In genomic region chr1:172201967-172202880, GRCm38 (mm10) we compare ENCODE assay signal across 8 mouse cellular contexts. TPM values are rescaled to one million over a fixed set of nuclear protein-coding genes. Genes with fewer than 3 reads are reported as not detected.
A peak's percentile ranks its signal among the peaks of the same experiment; 100 is the strongest.
DNase-seq lines count a peak whose midpoint lies in the region; ATAC-seq and TF ChIP-seq lines count a peak whose summit lies in the region.

No protein-coding gene starts in this region.

- intact Hi-C loops in left cerebral cortex, postnatal 36 days (cut with DNase I): loop anchor here (2.0 kb wide), 1 partner anchor 109 kb away; no protein-coding TSS in a partner anchor

- H3K9ac ChIP-seq in kidney, embryonic 14.5 days (ENCODE audit: low read depth, low read length): no peak overlapping the region
- H3K9ac ChIP-seq in embryonic facial prominence, embryonic 15.5 days: no peak overlapping the region
- H3K9ac ChIP-seq in limb, embryonic 11.5 days (ENCODE audit: low read length): no peak overlapping the region
- no peak overlapping the region for H3K9ac ChIP-seq in stomach, embryonic 14.5 days (replicated peaks; ENCODE audit: low read depth, low read length)

- peak overlapping the region; percentile 86; the same call in 1 of the 2 replicates for H3K27ac ChIP-seq in kidney, embryonic 14.5 days (ENCODE audit: low read depth, low read length)
- no peak overlapping the region for H3K27ac ChIP-seq in kidney, adult 2 months (ENCODE audit: insufficient read depth, low read depth, low read length)
- peak overlapping the region; percentile 3; the same call in 1 of the 2 replicates for H3K27ac ChIP-seq in embryonic facial prominence, embryonic 15.5 days (replicated peaks)
- peak overlapping the region; percentile 86; the same call in 1 of the 2 replicates for H3K27ac ChIP-seq in limb, embryonic 11.5 days (replicated peaks; ENCODE audit: low read depth, low read length)
- peak overlapping the region; percentile 2; the same call in 1 of the 2 replicates for H3K27ac ChIP-seq in stomach, embryonic 14.5 days (ENCODE audit: low read length)

- H3K36me3 ChIP-seq in kidney, embryonic 14.5 days (ENCODE audit: control insufficient read depth, insufficient read depth, low read length): peaks cover 36% of the 10 kb centered on the region
- H3K36me3 ChIP-seq in kidney, adult 2 months (ENCODE audit: control insufficient read depth, insufficient read depth, low read length): peaks cover 3% of the 10 kb centered on the region
- peaks cover 35% of the 10 kb centered on the region for H3K36me3 ChIP-seq in embryonic facial prominence, embryonic 15.5 days
- H3K36me3 ChIP-seq in limb, embryonic 11.5 days (ENCODE audit: control insufficient read depth, insufficient read depth, low read length): peaks cover 13% of the 10 kb centered on the region; the same call in 1 of the 2 replicates
- H3K36me3 ChIP-seq in stomach, embryonic 14.5 days (ENCODE audit: control insufficient read depth, insufficient read depth, low read length): peaks cover 27% of the 10 kb centered on the region

- no peak overlapping the region for H3K4me3 ChIP-seq in kidney, embryonic 14.5 days (ENCODE audit: low read length)
- no peak overlapping the region for H3K4me3 ChIP-seq in kidney, adult 2 months (ENCODE audit: insufficient read depth, low read depth, low read length)
- no peak overlapping the region for H3K4me3 ChIP-seq in embryonic facial prominence, embryonic 15.5 days (replicated peaks)
- H3K4me3 ChIP-seq in limb, embryonic 11.5 days (ENCODE audit: low read depth, low read length): no peak overlapping the region
- H3K4me3 ChIP-seq in stomach, embryonic 14.5 days (ENCODE audit: low read depth, low read length): no peak overlapping the region

- H3K27me3 ChIP-seq in kidney, embryonic 14.5 days (ENCODE audit: control insufficient read depth, insufficient read depth, low read length): no peaks in the 10 kb centered on the region
- no peaks in the 10 kb centered on the region for H3K27me3 ChIP-seq in kidney, adult 2 months (replicated peaks; ENCODE audit: control insufficient read depth, insufficient read depth, low read length)
- H3K27me3 ChIP-seq in embryonic facial prominence, embryonic 15.5 days: no peaks in the 10 kb centered on the region
- no peaks in the 10 kb centered on the region for H3K27me3 ChIP-seq in limb, embryonic 11.5 days (ENCODE audit: control insufficient read depth, insufficient read depth, low read length)
- H3K27me3 ChIP-seq in stomach, embryonic 14.5 days (ENCODE audit: control insufficient read depth, insufficient read depth, low read length): no peaks in the 10 kb centered on the region

- 24% methylated on average over 14 of the region's 14 CpGs for WGBS in kidney, embryonic 14.5 days
- 44% methylated on average over 14 of the region's 14 CpGs for WGBS in kidney, adult 2 months
- 25% methylated on average over 14 of the region's 14 CpGs for WGBS in embryonic facial prominence, embryonic 15.5 days
- 32% methylated on average over 14 of the region's 14 CpGs for WGBS in limb, embryonic 11.5 days
- 17% methylated on average over 14 of the region's 14 CpGs for WGBS in stomach, embryonic 14.5 days

- H3K4me1 ChIP-seq in kidney, embryonic 14.5 days (ENCODE audit: control insufficient read depth, insufficient read depth, low read length): peaks cover 57% of the 10 kb centered on the region
- peaks cover 34% of the 10 kb centered on the region for H3K4me1 ChIP-seq in kidney, adult 2 months (ENCODE audit: control insufficient read depth, insufficient read depth, low read length)
- H3K4me1 ChIP-seq in embryonic facial prominence, embryonic 15.5 days: peaks cover 66% of the 10 kb centered on the region
- H3K4me1 ChIP-seq in limb, embryonic 11.5 days (ENCODE audit: control insufficient read depth, insufficient read depth, low read length): peaks cover 48% of the 10 kb centered on the region
- peaks cover 55% of the 10 kb centered on the region for H3K4me1 ChIP-seq in stomach, embryonic 14.5 days (ENCODE audit: control insufficient read depth, insufficient read depth, low read length)

- H3K4me2 ChIP-seq in kidney, embryonic 14.5 days (replicated peaks; ENCODE audit: low read depth, low read length): 0 out of 2 replicates have a peak overlapping the region, but pooled peaks have one; percentile 12
- peak overlapping the region; percentile 15; the same call in 1 of the 2 replicates for H3K4me2 ChIP-seq in embryonic facial prominence, embryonic 15.5 days (replicated peaks)
- no peak overlapping the region for H3K4me2 ChIP-seq in limb, embryonic 11.5 days (ENCODE audit: low read depth, severe bottlenecking)
- 0 out of 2 replicates have a peak overlapping the region, but pooled peaks have one; percentile 17 for H3K4me2 ChIP-seq in stomach, embryonic 14.5 days (replicated peaks; ENCODE audit: low read depth, low read length)

- ATAC-seq in kidney, embryonic 14.5 days (ENCODE audit: low FRiP score, low TSS enrichment): no peak
- no peak for ATAC-seq in embryonic facial prominence, embryonic 15.5 days (ENCODE audit: insufficient number of reproducible peaks, low FRiP score, low TSS enrichment, low read depth)
- ATAC-seq in limb, embryonic 11.5 days (ENCODE audit: insufficient number of reproducible peaks, low FRiP score, low TSS enrichment, low read depth): no peak
- ATAC-seq in stomach, embryonic 14.5 days (ENCODE audit: insufficient number of reproducible peaks, insufficient read depth, low FRiP score, low read depth): no peak
- no peak for ATAC-seq in erythroid progenitor cell, adult 5-6 weeks (replicated peaks; ENCODE audit: low FRiP score, poor library complexity, severe bottlenecking)

- no peak for TF ChIP-seq POLR2A in kidney, adult 2 months (IDR thresholded peaks at IDR 0.05; ENCODE audit: low read depth, low read length)
- no peak for TF ChIP-seq POLR2A in brain, embryonic 14.5 days (IDR thresholded peaks at IDR 0.05; ENCODE audit: borderline replicate concordance, extremely low read depth, insufficient read depth, insufficient read length, poor library complexity, severe bottlenecking)

- no peaks in the 10 kb centered on the region for H3K9me3 ChIP-seq in kidney, embryonic 14.5 days (ENCODE audit: control insufficient read depth, low read length)
- H3K9me3 ChIP-seq in embryonic facial prominence, embryonic 15.5 days (replicated peaks): no peaks in the 10 kb centered on the region
- no peaks in the 10 kb centered on the region for H3K9me3 ChIP-seq in limb, embryonic 11.5 days (ENCODE audit: control insufficient read depth, low read length)
- H3K9me3 ChIP-seq in stomach, embryonic 14.5 days (ENCODE audit: control insufficient read depth, low read depth, low read length): no peaks in the 10 kb centered on the region

- no peak for DNase-seq in kidney, adult 2 months
- peak; percentile 84 for DNase-seq in brain, embryonic 14.5 days (ENCODE audit: low read depth)
- no peak for DNase-seq in limb, embryonic 11.5 days (ENCODE audit: low spot score)
- DNase-seq in left cerebral cortex, postnatal 36 days (ENCODE audit: low spot score in 2 of 2): no peak

- no peak for TF ChIP-seq CTCF in kidney, adult 2 months (conservative IDR thresholded peaks at IDR 0.05; ENCODE audit: insufficient read depth, insufficient read length, low read depth, low read length)
- no peak for TF ChIP-seq CTCF in brain, embryonic 14.5 days (IDR thresholded peaks at IDR 0.05; ENCODE audit: borderline replicate concordance, extremely low read depth, insufficient read depth, insufficient read length)

RNA-seq across cellular contexts. Expression of gene Pea15a, which starts 4.4 kb away (rescaled TPM):
- 56.0 and 87.0 TPM in 2 replicates for polyA plus RNA-seq in kidney, embryonic 14.5 days (2014; fragmentation: Nextera tagmentation; extraction: Ambion mirVana)
- polyA plus RNA-seq in kidney, adult 2 months (2012; rRNA removed): 52.1 and 58.7 TPM in 2 replicates
- 308 and 321 TPM in 2 replicates for polyA plus RNA-seq in brain, embryonic 14.5 days (2012; rRNA removed)
- polyA plus RNA-seq in embryonic facial prominence, embryonic 15.5 days (2015; fragmentation: Nextera tagmentation; extraction: Ambion mirVana): 122 and 131 TPM in 2 replicates
- 81.9 and 82.3 TPM in 2 replicates for polyA plus RNA-seq in limb, embryonic 11.5 days (2014; fragmentation: Nextera tagmentation; extraction: Ambion mirVana)
- polyA plus RNA-seq in stomach, embryonic 14.5 days (2014; fragmentation: Nextera tagmentation; extraction: Ambion mirVana): 93.6 and 99.4 TPM in 2 replicates
- total RNA-seq in left cerebral cortex, postnatal 36 days (2021): 100 to 1,000 TPM; 409 to 413 TPM
- 5.4 and 12.2 TPM in 2 replicates for total RNA-seq in erythroid progenitor cell, adult 5-6 weeks (2015; ENCODE audit: low replicate concordance)
- total RNA-seq in erythroid progenitor cell, adult 5-6 weeks (2017; ENCODE audit: low replicate concordance): 3.3 and 6.0 TPM in 2 replicates

RNA-seq across cellular contexts. Expression of gene Casq1, which starts 17.4 kb away (rescaled TPM):
- polyA plus RNA-seq in kidney, embryonic 14.5 days (2014; fragmentation: Nextera tagmentation; extraction: Ambion mirVana): 2.8 and 3.5 TPM in 2 replicates
- polyA plus RNA-seq in kidney, adult 2 months (2012; rRNA removed): 0.29 and 27.1 TPM in 2 replicates
- 2.6 and 3.9 TPM in 2 replicates for polyA plus RNA-seq in brain, embryonic 14.5 days (2012; rRNA removed)
- polyA plus RNA-seq in embryonic facial prominence, embryonic 15.5 days (2015; fragmentation: Nextera tagmentation; extraction: Ambion mirVana): 18.9 and 24.6 TPM in 2 replicates
- polyA plus RNA-seq in limb, embryonic 11.5 days (2014; fragmentation: Nextera tagmentation; extraction: Ambion mirVana): 1.6 and 2.2 TPM in 2 replicates
- polyA plus RNA-seq in stomach, embryonic 14.5 days (2014; fragmentation: Nextera tagmentation; extraction: Ambion mirVana): 13.6 and 13.8 TPM in 2 replicates
- total RNA-seq in left cerebral cortex, postnatal 36 days (2021): 1 to 10 TPM in 1 of 2 experiments, under 1 TPM in 1; 0.67 to 1.0 TPM
- not detected in 2 replicates for total RNA-seq in erythroid progenitor cell, adult 5-6 weeks (2015; ENCODE audit: low replicate concordance)
- not detected in 2 replicates for total RNA-seq in erythroid progenitor cell, adult 5-6 weeks (2017; ENCODE audit: low replicate concordance)

RNA-seq across cellular contexts. Expression of gene Dcaf8, which starts 54.3 kb away (rescaled TPM):
- polyA plus RNA-seq in kidney, embryonic 14.5 days (2014; fragmentation: Nextera tagmentation; extraction: Ambion mirVana): 78.3 and 114 TPM in 2 replicates
- polyA plus RNA-seq in kidney, adult 2 months (2012; rRNA removed): 93.4 and 95.1 TPM in 2 replicates
- polyA plus RNA-seq in brain, embryonic 14.5 days (2012; rRNA removed): 76.6 and 84.5 TPM in 2 replicates
- 135 and 140 TPM in 2 replicates for polyA plus RNA-seq in embryonic facial prominence, embryonic 15.5 days (2015; fragmentation: Nextera tagmentation; extraction: Ambion mirVana)
- 119 and 127 TPM in 2 replicates for polyA plus RNA-seq in limb, embryonic 11.5 days (2014; fragmentation: Nextera tagmentation; extraction: Ambion mirVana)
- 116 TPM in 2 replicates for polyA plus RNA-seq in stomach, embryonic 14.5 days (2014; fragmentation: Nextera tagmentation; extraction: Ambion mirVana)
- total RNA-seq in left cerebral cortex, postnatal 36 days (2021): 100 to 1,000 TPM; 113 to 124 TPM
- total RNA-seq in erythroid progenitor cell, adult 5-6 weeks (2015; ENCODE audit: low replicate concordance): 77.5 TPM in 2 replicates
- 141 and 176 TPM in 2 replicates for total RNA-seq in erythroid progenitor cell, adult 5-6 weeks (2017; ENCODE audit: low replicate concordance)

RNA-seq across cellular contexts. Expression of gene Atp1a4, which starts 56.0 kb away (rescaled TPM):
- not detected in 2 replicates for polyA plus RNA-seq in kidney, embryonic 14.5 days (2014; fragmentation: Nextera tagmentation; extraction: Ambion mirVana)
- polyA plus RNA-seq in kidney, adult 2 months (2012; rRNA removed): 0.09 and 0.11 TPM in 2 replicates
- polyA plus RNA-seq in brain, embryonic 14.5 days (2012; rRNA removed): 0.05 and 0.08 TPM in 2 replicates
- not detected in 2 replicates for polyA plus RNA-seq in embryonic facial prominence, embryonic 15.5 days (2015; fragmentation: Nextera tagmentation; extraction: Ambion mirVana)
- not detected in 2 replicates for polyA plus RNA-seq in limb, embryonic 11.5 days (2014; fragmentation: Nextera tagmentation; extraction: Ambion mirVana)
- polyA plus RNA-seq in stomach, embryonic 14.5 days (2014; fragmentation: Nextera tagmentation; extraction: Ambion mirVana): not detected in 2 replicates
- total RNA-seq in left cerebral cortex, postnatal 36 days (2021): not detected
- not detected in 2 replicates for total RNA-seq in erythroid progenitor cell, adult 5-6 weeks (2015; ENCODE audit: low replicate concordance)
- not detected in 2 replicates for total RNA-seq in erythroid progenitor cell, adult 5-6 weeks (2017; ENCODE audit: low replicate concordance)

RNA-seq across cellular contexts. Expression of gene Igsf8, which starts 59.2 kb away (rescaled TPM):
- 39.5 and 53.1 TPM in 2 replicates for polyA plus RNA-seq in kidney, embryonic 14.5 days (2014; fragmentation: Nextera tagmentation; extraction: Ambion mirVana)
- polyA plus RNA-seq in kidney, adult 2 months (2012; rRNA removed): 54.3 and 57.7 TPM in 2 replicates
- polyA plus RNA-seq in brain, embryonic 14.5 days (2012; rRNA removed): 110 and 207 TPM in 2 replicates
- polyA plus RNA-seq in embryonic facial prominence, embryonic 15.5 days (2015; fragmentation: Nextera tagmentation; extraction: Ambion mirVana): 71.9 and 73.4 TPM in 2 replicates
- 31.9 and 35.4 TPM in 2 replicates for polyA plus RNA-seq in limb, embryonic 11.5 days (2014; fragmentation: Nextera tagmentation; extraction: Ambion mirVana)
- polyA plus RNA-seq in stomach, embryonic 14.5 days (2014; fragmentation: Nextera tagmentation; extraction: Ambion mirVana): 36.3 and 38.4 TPM in 2 replicates
- total RNA-seq in left cerebral cortex, postnatal 36 days (2021): 100 to 1,000 TPM; 253 to 300 TPM
- 14.4 and 15.1 TPM in 2 replicates for total RNA-seq in erythroid progenitor cell, adult 5-6 weeks (2015; ENCODE audit: low replicate concordance)
- total RNA-seq in erythroid progenitor cell, adult 5-6 weeks (2017; ENCODE audit: low replicate concordance): 3.1 and 3.3 TPM in 2 replicates
